Mouse (Mus musculus): ENCODE measurements at regions not wholly inside any gene's neighbourhood (a gene's known extent, or its start where the extent isn't known, plus 50 kb on each side); places are given as distances from the start of the nearest gene placed in this dataset.
A peak's percentile ranks its signal among the peaks of the same experiment; 100 is the strongest.

- DNase-seq, result no peak
Measured at GRCm38 (mm10) chr12:16185976-16186515, 369.3 kb upstream of the Trib2 start.

GRCm38 (mm10) chr12:16185431-16185923, 368.8 kb upstream of the Trib2 start:
- peak; percentile 18 to 49 for DNase-seq

- DNase-seq, result no peak
Measured at GRCm38 (mm10) chr12:16183055-16183454, 366.3 kb upstream of the Trib2 start.

GRCm38 (mm10) chr12:16181599-16181998, 364.9 kb upstream of the Trib2 start:
- no peak for DNase-seq

- no peak for DNase-seq
Measured at GRCm38 (mm10) chr12:16179897-16180296, 363.2 kb upstream of the Trib2 start.

- no peak for DNase-seq
Measured at GRCm38 (mm10) chr12:16176326-16176725, 359.6 kb upstream of the Trib2 start.

- no peak for DNase-seq
Measured at GRCm38 (mm10) chr12:16172176-16172575, 355.5 kb upstream of the Trib2 start.

- DNase-seq, result no peak
Measured at GRCm38 (mm10) chr12:16171636-16172035, 354.9 kb upstream of the Trib2 start.

- DNase-seq, result no peak
Measured at GRCm38 (mm10) chr12:16169781-16170535, 353.2 kb upstream of the Trib2 start.

- no peak for DNase-seq
Measured at GRCm38 (mm10) chr12:16167793-16168343, 351.1 kb upstream of the Trib2 start.

- no peak for DNase-seq
Measured at GRCm38 (mm10) chr12:16165126-16165525, 348.4 kb upstream of the Trib2 start.

- no peak for DNase-seq
Measured at GRCm38 (mm10) chr12:16161947-16162346, 345.2 kb upstream of the Trib2 start.

GRCm38 (mm10) chr12:16157896-16158295, 341.2 kb upstream of the Trib2 start:
- peak; percentile 11 to 65 for DNase-seq

GRCm38 (mm10) chr12:16155791-16156558, 339.3 kb upstream of the Trib2 start:
- no peak for DNase-seq

- no peak for DNase-seq
Measured at GRCm38 (mm10) chr12:16154256-16154655, 337.5 kb upstream of the Trib2 start.

- no peak for DNase-seq
Measured at GRCm38 (mm10) chr12:16152108-16152507, 335.4 kb upstream of the Trib2 start.

GRCm38 (mm10) chr12:16151170-16151702, 334.5 kb upstream of the Trib2 start:
- DNase-seq, result peak; percentile 5 to 57

GRCm38 (mm10) chr12:16146919-16147318, 330.2 kb upstream of the Trib2 start:
- DNase-seq, result no peak

GRCm38 (mm10) chr12:16145621-16146020, 328.9 kb upstream of the Trib2 start:
- DNase-seq, result no peak

GRCm38 (mm10) chr12:16141193-16141592, 324.5 kb upstream of the Trib2 start:
- no peak for DNase-seq

GRCm38 (mm10) chr12:16140511-16141110, 323.9 kb upstream of the Trib2 start:
- DNase-seq, result no peak

GRCm38 (mm10) chr12:16139152-16139551, 322.4 kb upstream of the Trib2 start:
- DNase-seq, result no peak

- DNase-seq, result no peak
Measured at GRCm38 (mm10) chr12:16137801-16138200, 321.1 kb upstream of the Trib2 start.
